Comparison of ENCODE assay signal across 8 mouse cellular contexts in genomic region chrX:103492398-103493256, GRCm38 (mm10).
DNase-seq lines count a peak whose midpoint lies in the region; ATAC-seq lines count a peak whose summit lies in the region.

No protein-coding gene starts in this region.

- H3K4me1 ChIP-seq in kidney, embryonic 15.5 days: peaks cover 12% of the 10 kb centered on the region; the same call in 1 of the 2 replicates
- 0 out of 2 replicates have a peak, but pooled peaks cover 3% of the 10 kb centered on the region for H3K4me1 ChIP-seq in embryonic facial prominence, embryonic 13.5 days
- peaks cover 5% of the 10 kb centered on the region for H3K4me1 ChIP-seq in hindbrain, embryonic 16.5 days (ENCODE audit: control insufficient read depth, insufficient read depth, low read depth, low read length)
- H3K4me1 ChIP-seq in midbrain, embryonic 10.5 days: peaks cover 24% of the 10 kb centered on the region

- no peak for DNase-seq in kidney, postnatal 25 days
- peak; percentile 15 for DNase-seq in Muller cell, postnatal 12 days (ENCODE audit: inconsistent ontology term)
- peak; percentile 14 for DNase-seq in midbrain, embryonic 10.5 days (ENCODE audit: low spot score)
- no peak for DNase-seq in right cerebral cortex, postnatal 4 days
- DNase-seq in layer of hippocampus, postnatal 25 days (ENCODE audit: extremely low spot score in 1 of 2, low spot score in 1 of 2): no peak

- peak; percentile 13; the same call in 1 of the 2 replicates for ATAC-seq in kidney, embryonic 15.5 days (replicated peaks; ENCODE audit: low FRiP score)
- ATAC-seq in embryonic facial prominence, embryonic 13.5 days (ENCODE audit: insufficient number of reproducible peaks, insufficient read depth, low FRiP score, low TSS enrichment, low read depth): no peak
- ATAC-seq in hindbrain, embryonic 16.5 days: peak; percentile 38

- H3K9ac ChIP-seq in kidney, embryonic 15.5 days: peak overlapping the region; percentile 35; the same call in 1 of the 2 replicates
- H3K9ac ChIP-seq in embryonic facial prominence, embryonic 13.5 days: peak overlapping the region; percentile 82; the same call in 1 of the 2 replicates
- peak overlapping the region; percentile 75 for H3K9ac ChIP-seq in hindbrain, embryonic 16.5 days (ENCODE audit: low read depth, low read length)

- no peaks in the 10 kb centered on the region for H3K9me3 ChIP-seq in kidney, embryonic 15.5 days (replicated peaks)
- no peaks in the 10 kb centered on the region for H3K9me3 ChIP-seq in embryonic facial prominence, embryonic 13.5 days
- H3K9me3 ChIP-seq in hindbrain, embryonic 16.5 days (ENCODE audit: control insufficient read depth, low read length): no peaks in the 10 kb centered on the region
- H3K9me3 ChIP-seq in midbrain, embryonic 10.5 days (replicated peaks): no peaks in the 10 kb centered on the region

- peak overlapping the region; percentile 91 for H3K27ac ChIP-seq in kidney, embryonic 15.5 days
- H3K27ac ChIP-seq in embryonic facial prominence, embryonic 13.5 days: peak overlapping the region; percentile 91
- H3K27ac ChIP-seq in hindbrain, embryonic 16.5 days (ENCODE audit: low read depth, low read length): peak overlapping the region; percentile 93
- peak overlapping the region; percentile 98 for H3K27ac ChIP-seq in midbrain, embryonic 10.5 days (replicated peaks)

- H3K4me2 ChIP-seq in kidney, embryonic 15.5 days: peak overlapping the region; percentile 57
- peak overlapping the region; percentile 61 for H3K4me2 ChIP-seq in embryonic facial prominence, embryonic 13.5 days
- peak overlapping the region; percentile 56 for H3K4me2 ChIP-seq in hindbrain, embryonic 16.5 days (ENCODE audit: low read length)

- 45% methylated on average over 10 of the region's 10 CpGs for WGBS in kidney, embryonic 15.5 days
- 35% methylated on average over 10 of the region's 10 CpGs for WGBS in embryonic facial prominence, embryonic 13.5 days
- WGBS in hindbrain, embryonic 16.5 days: 27% methylated on average over 10 of the region's 10 CpGs
- WGBS in midbrain, embryonic 10.5 days: 47% methylated on average over 10 of the region's 10 CpGs

- 0 out of 2 replicates have a peak, but pooled peaks cover 8% of the 10 kb centered on the region for H3K36me3 ChIP-seq in kidney, embryonic 15.5 days
- H3K36me3 ChIP-seq in embryonic facial prominence, embryonic 13.5 days: peaks cover 8% of the 10 kb centered on the region; the same call in 1 of the 2 replicates
- no peaks in the 10 kb centered on the region for H3K36me3 ChIP-seq in hindbrain, embryonic 16.5 days (ENCODE audit: control insufficient read depth, insufficient read depth, low read length)
- H3K36me3 ChIP-seq in midbrain, embryonic 10.5 days: peaks cover 14% of the 10 kb centered on the region

- H3K4me3 ChIP-seq in kidney, embryonic 15.5 days (replicated peaks): peak overlapping the region; percentile 60
- H3K4me3 ChIP-seq in embryonic facial prominence, embryonic 13.5 days: peak overlapping the region; percentile 59
- peak overlapping the region; percentile 58 for H3K4me3 ChIP-seq in hindbrain, embryonic 16.5 days (ENCODE audit: low read length)
- peak overlapping the region; percentile 64 for H3K4me3 ChIP-seq in midbrain, embryonic 10.5 days

- no peaks in the 10 kb centered on the region for H3K27me3 ChIP-seq in kidney, embryonic 15.5 days
- H3K27me3 ChIP-seq in embryonic facial prominence, embryonic 13.5 days: no peaks in the 10 kb centered on the region
- H3K27me3 ChIP-seq in hindbrain, embryonic 16.5 days (replicated peaks; ENCODE audit: control insufficient read depth, insufficient read depth, low read length): no peaks in the 10 kb centered on the region
- no peaks in the 10 kb centered on the region for H3K27me3 ChIP-seq in midbrain, embryonic 10.5 days (ENCODE audit: low read depth, poor library complexity, severe bottlenecking)

Comparison
In these comparisons a context has a peak if more than half of its experiments do, and no peak if none do; other contexts are left out.
1. DNase-seq: peak in Muller cell, postnatal 12 days (single experiment) and midbrain, embryonic 10.5 days (single experiment); none in kidney, postnatal 25 days (0 of 2), right cerebral cortex, postnatal 4 days (single experiment) and layer of hippocampus, postnatal 25 days (0 of 2).
2. Peak in every context shown above with its lines, with median percentiles within 50 percentile points of each other: H3K27ac ChIP-seq, H3K4me2 ChIP-seq, H3K4me3 ChIP-seq and H3K9ac ChIP-seq.